Mouse (Mus musculus): ENCODE results near the gene Megf11. TPM values are rescaled to one million over a fixed set of nuclear protein-coding genes. Genes with fewer than 3 reads are reported as not detected.

The Megf11 gene
- polyA plus RNA-seq, 1 experiment, result 0.14 TPM

DNA sequence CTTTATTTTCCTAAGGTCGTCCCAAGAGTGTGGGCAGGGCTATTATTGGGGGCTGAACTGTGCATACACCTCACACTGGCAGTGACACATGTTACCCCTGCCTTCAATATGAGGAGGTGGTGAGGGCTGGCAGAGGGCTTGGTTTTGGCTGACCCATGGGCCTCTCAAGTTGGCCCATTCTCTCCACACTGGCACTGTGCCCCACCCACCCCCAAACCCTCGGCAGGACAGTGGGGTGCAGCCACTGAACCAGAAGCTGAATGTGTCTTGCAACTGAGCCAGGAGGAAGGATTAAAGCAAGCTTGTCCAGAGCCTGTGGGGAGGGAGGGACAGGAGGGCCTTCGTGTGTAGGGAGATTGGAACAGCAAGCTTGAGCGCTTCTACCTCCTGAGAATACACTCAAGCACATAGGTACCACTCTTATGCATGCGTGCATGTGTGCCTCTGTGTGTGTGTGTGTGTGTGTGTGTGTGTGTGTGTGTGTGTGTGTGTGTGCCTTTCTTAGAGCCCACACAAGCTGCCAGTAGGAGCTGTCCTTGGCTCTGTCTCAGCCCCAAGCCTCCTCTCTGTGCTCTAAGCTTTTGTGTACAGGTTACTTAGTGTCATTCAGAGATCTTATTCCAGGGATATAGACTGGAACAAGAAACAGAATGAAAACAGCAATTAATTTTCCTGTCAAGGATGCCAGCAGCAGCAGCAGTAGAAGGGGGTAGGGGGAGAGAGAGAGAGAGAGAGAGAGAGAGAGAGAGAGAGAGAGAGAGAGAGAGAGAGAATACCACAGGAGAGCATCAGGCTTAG, 236.3 kb downstream of the Megf11 start:
- WGBS, result 48% methylated on average over 5 of the region's 5 CpGs
- no peak for DNase-seq (ENCODE audit: low read depth, low spot score)

DNA sequence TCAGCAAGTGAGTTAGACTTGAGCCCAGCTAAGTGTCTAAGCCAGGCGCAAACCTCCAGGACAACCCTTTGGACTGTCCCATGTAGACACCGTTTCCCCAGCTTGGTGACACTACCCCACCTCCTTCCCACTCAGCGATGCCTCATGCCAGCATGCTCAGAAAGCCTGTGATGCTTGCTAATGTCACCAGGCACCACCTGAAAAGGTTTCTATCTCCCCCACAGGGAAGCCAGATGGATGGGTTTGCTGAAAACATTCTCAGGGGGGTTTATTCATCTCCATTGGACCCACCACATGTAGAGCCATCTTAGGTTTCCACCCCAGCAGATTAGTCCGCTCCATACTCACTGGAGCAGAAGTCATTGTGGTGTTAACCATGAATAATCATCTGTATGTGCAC, 237.9 kb downstream of the Megf11 start:
- no peak for DNase-seq (ENCODE audit: low read depth, low spot score)
- 84% methylated on average over 4 of the region's 4 CpGs for WGBS

DNA sequence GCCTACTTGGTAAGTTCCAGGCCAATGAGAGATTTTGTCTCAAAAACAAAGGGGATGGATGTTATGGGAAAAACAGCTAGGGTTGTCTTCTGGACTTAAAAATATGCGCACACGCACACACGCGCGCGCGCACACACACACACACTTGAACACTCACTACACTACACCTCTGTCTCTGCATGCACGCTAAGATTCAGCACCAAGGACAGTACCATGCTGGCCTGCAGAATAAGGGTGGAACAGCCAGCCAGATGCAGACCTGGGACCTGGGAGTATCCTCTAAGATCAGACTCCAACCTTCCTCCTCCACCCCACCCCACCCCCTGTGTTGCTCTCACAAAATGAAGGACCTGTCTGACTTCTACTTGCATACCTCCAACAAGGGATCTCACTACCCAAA, 239.1 kb downstream of the Megf11 start:
- WGBS, result 62% methylated on average over 8 of the region's 8 CpGs
- no peak for DNase-seq (ENCODE audit: low read depth, low spot score)

DNA sequence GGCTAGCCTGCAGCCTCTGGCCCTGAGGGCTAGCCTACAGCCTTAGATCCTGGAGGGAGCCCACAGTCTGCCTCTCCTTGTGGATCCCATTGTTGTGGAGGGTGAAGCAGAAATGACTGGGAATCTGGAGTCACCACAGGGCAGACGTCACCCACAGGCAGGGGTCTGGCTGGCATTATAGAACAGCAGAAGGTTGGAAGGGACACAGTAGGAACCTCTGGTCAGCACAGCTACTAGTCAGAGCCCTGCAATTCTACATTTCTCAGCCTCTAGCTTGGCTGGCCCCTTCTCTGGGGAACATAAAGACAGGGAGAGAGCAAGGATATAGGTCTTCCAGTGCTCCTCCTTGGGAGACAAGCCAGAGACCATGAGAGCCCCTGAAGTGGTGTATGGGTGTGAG, 244.4 kb downstream of the Megf11 start:
- 61% methylated on average over 1 of the region's 1 CpGs for WGBS
- no peak for DNase-seq (ENCODE audit: low read depth, low spot score)

DNA sequence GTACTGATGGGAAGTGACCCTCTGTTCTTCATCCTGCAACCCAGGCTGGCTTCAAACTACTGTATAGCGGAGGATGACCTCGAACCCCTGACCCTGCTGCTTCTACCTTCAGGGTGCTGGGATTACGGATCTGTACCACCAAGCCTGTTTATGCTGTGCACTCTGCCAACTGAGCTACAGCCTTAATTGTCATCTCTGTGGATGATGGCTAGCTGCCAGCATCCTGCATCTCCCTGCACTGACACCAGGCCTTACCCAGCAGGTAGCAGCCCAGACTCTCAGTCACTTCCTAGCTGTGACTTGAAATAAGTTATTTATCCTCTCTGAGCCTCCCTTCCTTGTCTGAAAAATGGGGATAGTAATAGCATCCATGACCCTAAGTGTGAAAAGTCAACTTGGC, 247.7 kb downstream of the Megf11 start:
- WGBS, result 78% methylated on average over 3 of the region's 3 CpGs
- no peak for DNase-seq (ENCODE audit: low read depth, low spot score)

DNA sequence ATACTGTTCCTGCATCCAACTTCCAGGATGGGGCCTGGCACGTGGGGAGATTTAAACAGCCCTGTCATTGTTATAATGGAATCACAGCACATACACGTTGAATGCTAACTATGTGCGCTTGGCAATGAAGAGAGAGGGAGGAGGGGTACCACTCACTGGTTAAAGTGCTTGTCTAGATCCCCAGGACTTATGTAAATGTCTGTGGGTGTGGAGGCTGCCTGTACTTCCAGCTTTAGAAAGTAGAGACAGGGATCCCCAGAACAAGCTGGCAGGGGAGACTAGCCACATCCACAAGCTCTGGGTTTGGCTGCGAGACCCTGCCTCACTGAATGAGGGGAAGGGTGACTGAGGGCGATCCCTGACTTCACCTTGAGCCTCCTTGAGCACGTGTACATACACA, 250.7 kb downstream of the Megf11 start:
- DNase-seq (ENCODE audit: low read depth, low spot score), result no peak
- WGBS, result 69% methylated on average over 6 of the region's 6 CpGs

DNA sequence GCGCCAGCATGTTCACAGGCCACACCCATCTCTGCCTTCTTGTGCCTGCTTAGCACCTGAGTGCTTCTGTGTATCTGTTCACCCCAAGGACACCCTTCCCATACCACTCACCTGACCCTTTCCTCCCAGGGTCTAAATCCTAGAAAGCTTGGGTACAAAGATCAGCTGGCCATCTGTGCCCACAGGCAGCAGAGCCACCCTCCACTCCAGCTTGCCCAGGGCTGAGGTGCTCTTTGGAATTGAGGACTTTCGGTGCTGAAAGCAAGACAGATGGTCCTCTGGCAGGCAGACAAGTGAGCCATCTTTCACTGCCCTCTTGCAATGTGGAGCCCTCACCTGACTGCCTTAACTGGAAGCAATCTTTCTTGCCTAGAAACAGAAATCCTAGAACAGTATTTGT, 251.5 kb downstream of the Megf11 start:
- no peak for DNase-seq (ENCODE audit: low read depth, low spot score)
- 54% methylated on average over 2 of the region's 2 CpGs for WGBS

DNA sequence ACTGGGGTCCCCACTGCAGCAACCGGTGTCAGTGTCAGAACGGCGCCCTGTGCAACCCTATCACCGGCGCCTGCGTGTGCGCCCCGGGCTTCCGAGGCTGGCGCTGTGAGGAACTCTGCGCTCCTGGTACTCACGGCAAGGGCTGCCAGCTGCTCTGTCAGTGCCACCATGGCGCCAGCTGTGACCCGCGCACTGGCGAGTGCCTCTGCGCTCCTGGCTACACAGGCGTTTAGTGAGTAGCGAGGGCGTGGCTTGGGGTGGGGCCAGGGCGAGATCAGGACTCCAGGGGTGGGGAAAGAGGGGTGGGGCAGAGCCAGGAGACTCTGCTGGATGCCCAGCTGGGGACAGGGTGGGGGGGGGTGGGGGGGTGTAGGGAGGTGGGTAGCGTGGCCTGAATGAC, 252.8 kb downstream of the Megf11 start:
- WGBS, result 2% methylated on average over 22 of the region's 22 CpGs
- peak; percentile 24 for DNase-seq (ENCODE audit: low read depth, low spot score)

DNA sequence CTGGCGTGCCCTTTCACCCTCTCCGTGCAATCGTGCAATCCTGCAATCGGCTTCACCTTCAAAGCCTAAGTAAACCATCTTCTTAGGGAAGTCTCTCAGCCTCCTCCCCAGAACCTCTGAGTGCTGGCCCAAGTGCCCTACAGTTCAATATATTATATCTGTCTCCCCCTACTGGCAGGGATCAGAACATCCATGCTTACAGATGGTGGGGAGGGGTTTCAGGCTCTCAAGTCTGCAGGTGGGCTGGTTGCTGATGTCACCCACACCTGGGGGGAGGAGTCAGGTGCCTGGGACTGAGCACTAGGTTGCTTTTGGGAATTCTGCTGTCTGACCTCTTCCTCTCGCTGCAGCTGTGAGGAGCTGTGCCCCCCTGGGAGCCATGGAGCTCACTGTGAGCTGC, 254.2 kb downstream of the Megf11 start:
- WGBS, result 6% methylated on average over 5 of the region's 5 CpGs
- DNase-seq (ENCODE audit: low read depth, low spot score), result no peak

DNA sequence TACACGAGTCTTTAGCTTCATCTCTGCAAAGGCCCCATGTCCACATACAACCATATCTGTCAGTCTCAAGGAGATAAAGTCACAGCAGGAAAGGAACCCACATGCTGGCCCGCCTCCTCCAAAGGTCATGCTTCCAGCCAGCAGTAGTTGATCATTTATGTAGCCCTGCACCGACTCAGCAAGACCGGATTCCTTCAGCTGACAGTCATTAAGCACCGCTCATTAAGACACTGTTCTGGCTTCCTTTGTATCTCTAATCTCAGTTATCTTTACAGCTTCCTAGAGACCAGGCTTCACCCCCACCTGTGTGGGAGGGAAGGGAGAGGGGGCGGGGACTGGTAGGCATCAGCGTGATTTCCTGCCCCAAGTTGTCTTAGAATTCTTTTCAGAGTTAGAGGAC, 258.7 kb downstream of the Megf11 start:
- WGBS, result 11% methylated on average over 7 of the region's 7 CpGs
- DNase-seq (ENCODE audit: low read depth, low spot score), result no peak

DNA sequence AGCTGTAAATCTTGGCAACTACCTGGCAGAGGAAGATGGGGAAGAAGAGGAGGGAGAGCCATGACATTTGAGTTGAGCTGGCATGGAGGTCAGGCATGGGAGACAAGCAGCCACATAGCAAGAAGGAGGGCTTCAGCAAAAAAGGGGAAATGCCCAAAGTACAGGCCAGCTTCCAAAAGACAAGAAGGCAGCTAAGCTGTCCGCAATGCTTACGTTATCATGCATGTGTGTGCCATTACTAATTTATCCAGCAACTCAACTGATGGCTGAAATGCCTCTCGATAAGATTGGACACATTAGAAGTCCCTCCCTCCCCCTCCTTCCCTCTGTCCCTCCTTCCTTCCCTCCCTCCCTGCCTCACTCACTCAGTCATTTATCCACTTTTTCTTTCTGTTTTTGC, 260.0 kb downstream of the Megf11 start:
- no peak for DNase-seq (ENCODE audit: low read depth, low spot score)
- 88% methylated on average over 3 of the region's 3 CpGs for WGBS

DNA sequence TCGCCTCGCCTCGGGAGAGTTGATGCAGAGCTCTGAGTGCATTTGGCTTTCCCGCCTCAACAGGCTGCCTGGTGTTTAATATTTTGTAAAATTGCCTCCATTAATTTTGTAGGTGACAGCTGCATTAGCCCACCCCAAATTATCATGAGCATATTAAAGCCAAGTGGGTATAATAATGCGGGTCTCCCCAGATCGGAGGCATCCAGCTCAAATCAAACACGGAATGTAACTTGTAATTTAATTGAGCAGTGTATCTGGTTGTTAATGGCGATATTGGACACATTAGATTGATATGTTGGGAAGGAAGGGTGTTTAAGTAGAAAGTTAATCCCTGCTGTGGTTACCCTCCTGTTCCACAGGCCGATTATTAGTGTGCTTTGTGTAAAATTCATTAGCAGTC, 264.0 kb downstream of the Megf11 start:
- DNase-seq (ENCODE audit: low read depth, low spot score), result no peak
- 73% methylated on average over 9 of the region's 9 CpGs for WGBS

DNA sequence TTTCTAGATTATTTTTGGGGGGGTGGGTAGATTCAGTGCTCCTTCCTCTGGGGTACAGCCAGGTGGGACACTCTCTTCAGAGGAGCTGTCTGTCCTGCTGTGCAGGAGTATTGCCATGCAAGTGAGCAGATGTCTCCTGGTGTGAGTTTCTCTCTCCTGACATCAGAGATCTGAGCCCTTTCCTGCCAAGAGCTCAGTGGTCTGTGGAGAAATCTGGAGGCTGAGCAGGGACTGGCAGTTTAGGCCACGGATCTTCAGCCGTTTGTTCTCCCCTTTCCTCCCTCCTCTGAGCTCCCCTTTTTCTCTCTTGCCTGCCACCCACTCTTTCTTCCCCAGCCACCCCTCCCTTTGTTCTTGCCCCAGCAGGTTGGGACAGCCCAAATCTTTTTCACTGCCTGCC, 264.5 kb downstream of the Megf11 start:
- 76% methylated on average over 2 of the region's 2 CpGs for WGBS
- DNase-seq (ENCODE audit: low read depth, low spot score), result no peak

DNA sequence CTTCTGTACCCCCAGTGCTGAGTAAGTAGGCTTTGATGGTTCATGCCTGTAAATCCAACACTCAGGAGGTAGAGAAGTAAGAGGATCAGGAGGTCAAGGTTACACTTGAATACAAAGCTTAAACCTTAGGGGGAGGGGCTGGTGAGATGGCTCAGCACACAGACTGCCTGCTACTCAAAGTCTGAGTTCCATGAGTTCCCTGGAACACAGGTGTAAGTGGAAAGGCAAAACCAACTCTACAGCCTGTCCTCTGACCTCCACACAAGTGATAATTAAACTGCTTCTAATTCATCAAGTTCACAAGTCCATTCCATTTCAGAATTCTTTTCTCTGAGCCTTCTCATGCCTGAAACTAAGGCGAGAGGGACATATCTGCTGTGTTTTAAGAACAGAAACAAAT, 265.8 kb downstream of the Megf11 start:
- WGBS, result 78% methylated on average over 1 of the region's 1 CpGs
- no peak for DNase-seq (ENCODE audit: low read depth, low spot score)

DNA sequence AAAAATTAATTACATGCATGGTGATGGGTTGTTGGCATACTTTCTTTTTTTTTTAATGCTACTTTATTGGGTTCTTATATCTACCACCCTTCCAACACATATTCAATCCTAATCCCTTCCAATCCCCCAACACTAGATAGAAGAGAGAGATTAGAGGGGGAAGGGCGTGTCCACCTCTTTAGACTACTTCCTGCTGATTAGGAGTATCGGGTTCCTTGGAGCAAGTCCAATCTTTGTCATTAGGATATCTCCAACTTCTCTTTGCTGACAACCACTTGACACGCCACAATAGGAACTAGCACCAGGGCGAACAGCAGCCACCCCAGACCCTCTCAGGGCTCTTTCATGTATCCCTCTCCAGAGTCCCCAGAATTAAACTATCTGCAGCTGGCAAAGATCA, 266.3 kb downstream of the Megf11 start:
- DNase-seq (ENCODE audit: low read depth, low spot score), result no peak
- 42% methylated on average over 4 of the region's 4 CpGs for WGBS

DNA sequence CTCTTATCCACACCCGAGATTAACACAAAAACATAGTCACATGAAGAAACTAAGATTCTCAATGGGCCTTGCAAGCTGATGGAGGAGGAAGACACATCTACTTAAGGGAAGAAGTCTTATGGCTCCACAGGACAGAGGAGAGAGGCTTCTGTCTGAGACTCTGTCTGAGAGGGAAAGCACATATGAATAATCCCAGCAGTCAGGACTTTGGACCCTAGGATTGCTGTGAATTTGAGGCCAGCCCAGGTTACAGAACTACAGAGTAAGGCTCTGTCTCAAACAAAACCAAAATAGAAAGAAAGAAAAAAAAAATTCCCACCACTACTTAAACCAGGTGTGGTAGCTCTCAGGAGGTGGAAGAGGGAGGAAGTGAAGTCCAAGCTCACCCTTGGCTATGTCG, 266.7 kb downstream of the Megf11 start:
- no peak for DNase-seq (ENCODE audit: low read depth, low spot score)
- WGBS, result 22% methylated on average over 2 of the region's 2 CpGs

DNA sequence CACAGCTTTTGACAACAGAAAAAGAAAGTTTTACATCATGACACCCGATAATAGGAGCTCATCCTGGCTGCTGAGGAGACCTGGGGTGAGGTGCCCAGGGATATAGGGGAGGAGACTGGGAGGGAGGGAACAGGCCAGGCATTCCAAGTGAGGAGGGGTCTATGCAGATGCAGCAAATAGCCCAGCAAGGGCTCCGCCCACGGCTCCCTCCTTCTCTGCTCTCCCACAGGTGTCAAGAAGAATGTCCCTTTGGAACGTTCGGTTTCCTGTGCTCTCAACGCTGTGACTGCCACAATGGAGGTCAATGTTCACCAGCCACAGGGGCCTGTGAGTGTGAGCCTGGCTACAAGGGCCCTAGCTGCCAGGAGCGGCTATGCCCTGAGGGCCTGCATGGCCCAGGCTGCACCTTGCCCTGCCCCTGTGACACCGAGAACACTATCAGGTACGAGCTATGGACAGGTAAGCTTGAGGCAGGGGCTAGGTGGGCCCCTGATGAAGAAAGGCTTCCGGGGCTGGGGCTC, 267.5 kb downstream of the Megf11 start:
- DNase-seq (ENCODE audit: low read depth, low spot score), result no peak

DNA sequence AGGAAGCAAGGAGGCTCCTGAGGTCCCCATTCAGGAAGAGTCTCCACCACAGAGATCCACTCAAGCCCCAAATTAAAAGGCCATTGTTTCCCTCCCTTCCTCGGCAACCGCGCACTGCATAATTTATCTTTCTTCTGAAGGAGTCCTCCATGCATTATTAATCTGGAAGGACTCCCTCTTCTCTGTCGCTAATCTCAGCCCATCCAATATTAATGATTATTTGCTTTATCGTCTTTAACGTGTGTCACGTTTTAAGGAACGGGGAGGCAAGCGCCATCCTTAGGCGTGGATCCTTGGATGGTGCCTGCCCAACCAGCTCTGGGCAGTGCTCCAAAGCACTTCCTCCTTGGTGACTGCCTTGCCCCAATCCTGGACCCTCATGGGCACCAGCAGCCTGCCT, 269.3 kb downstream of the Megf11 start:
- WGBS, result 90% methylated on average over 10 of the region's 10 CpGs
- no peak for DNase-seq (ENCODE audit: low read depth, low spot score)

More for the DNA sequence above, 267.5 kb downstream of the Megf11 start:
- WGBS, result 58% methylated on average over 10 of the region's 10 CpGs

DNA sequence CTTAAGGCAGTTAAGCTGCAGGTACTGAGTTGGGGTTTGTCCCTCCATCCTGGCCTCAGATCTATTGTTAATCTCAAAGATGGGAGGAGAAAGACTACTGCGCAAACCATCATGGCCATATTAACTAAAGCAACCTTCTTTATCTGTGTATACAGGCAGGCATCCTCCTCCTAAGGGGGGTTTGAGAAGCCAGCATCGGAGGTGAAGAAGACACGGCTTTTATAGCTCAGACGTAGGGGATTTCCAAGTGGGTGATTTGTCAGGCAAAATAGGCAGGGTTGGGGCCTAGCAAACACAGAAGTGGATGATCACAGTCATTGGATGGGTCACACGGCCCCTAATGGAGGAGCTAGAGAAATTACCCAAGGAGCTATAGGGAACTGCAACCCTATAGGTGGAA, 271.2 kb downstream of the Megf11 start:
- DNase-seq (ENCODE audit: low read depth, low spot score), result no peak
- 72% methylated on average over 5 of the region's 5 CpGs for WGBS

DNA sequence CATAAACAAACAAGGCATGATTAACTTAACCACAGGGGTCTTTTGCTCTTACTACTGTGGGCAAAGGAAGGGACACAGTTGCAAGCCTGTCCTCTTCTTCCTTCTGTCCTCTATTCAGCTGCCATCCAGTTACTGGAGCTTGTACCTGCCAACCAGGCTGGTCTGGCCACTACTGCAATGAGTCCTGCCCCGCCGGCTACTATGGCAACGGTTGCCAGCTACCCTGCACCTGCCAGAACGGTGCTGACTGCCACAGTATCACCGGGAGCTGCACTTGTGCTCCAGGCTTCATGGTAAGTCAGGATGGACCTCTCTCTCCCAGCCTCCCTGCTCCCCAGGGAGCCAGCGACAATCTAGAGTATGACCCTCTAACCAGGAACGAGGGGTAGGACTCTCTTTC, 274.8 kb downstream of the Megf11 start:
- no peak for DNase-seq (ENCODE audit: low read depth, low spot score)
- WGBS, result 51% methylated on average over 7 of the region's 7 CpGs

DNA sequence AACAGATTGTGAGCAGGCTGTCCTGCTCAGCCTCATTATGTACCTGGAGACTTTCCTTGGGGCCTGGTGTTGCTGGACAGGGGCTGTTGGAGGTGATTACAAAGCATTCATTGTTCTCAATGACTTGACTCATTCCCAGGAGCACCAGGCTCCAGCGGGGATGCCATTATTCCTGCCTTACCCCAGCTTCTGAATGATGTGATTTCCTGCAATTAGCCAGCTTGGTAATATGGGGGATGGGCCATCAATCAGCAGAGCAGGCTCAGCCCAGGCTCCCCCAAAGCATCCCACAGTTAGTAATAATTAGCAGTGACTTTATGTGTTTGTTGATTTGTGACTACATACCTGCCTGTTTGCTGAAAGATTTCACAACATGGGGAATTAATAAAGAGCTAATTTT, 279.2 kb downstream of the Megf11 start:
- 8% methylated on average over 1 of the region's 1 CpGs for WGBS
- no peak for DNase-seq (ENCODE audit: low read depth, low spot score)

DNA sequence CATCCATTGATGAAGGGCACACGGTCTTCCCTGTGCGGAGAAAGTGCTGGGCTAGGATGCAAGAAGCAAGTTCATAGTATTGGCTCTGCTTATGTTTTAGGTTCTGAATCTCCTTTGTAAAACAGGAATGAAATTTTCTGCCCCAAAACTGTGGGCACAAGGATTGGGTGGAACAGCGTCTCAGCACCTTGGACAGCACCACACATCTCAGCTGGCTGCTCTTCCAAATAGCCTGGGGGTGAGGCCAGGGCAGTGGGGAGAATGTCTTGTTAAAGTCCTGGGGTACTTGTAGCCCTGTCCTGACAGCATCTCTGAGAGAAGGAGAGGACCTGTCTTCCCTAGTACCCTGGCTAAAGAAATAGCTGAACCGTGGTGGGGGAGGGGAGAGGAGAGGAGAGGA, 281.1 kb downstream of the Megf11 start:
- no peak for DNase-seq (ENCODE audit: low read depth, low spot score)
- 34% methylated on average over 4 of the region's 4 CpGs for WGBS
